Mouse (Mus musculus): ENCODE results near the gene Cep295nl. TPM values are rescaled to one million over a fixed set of nuclear protein-coding genes. Genes with fewer than 3 reads are reported as not detected.
"Not testable (repeated sequence)": the region's sequence is repeated elsewhere in the genome, so short reads cannot be mapped to it uniquely, and the experiment has no call there.

Gene Cep295nl
- polyA plus RNA-seq (2012; rRNA removed) = 0.26 and 0.48 TPM in 2 replicates

DNA sequence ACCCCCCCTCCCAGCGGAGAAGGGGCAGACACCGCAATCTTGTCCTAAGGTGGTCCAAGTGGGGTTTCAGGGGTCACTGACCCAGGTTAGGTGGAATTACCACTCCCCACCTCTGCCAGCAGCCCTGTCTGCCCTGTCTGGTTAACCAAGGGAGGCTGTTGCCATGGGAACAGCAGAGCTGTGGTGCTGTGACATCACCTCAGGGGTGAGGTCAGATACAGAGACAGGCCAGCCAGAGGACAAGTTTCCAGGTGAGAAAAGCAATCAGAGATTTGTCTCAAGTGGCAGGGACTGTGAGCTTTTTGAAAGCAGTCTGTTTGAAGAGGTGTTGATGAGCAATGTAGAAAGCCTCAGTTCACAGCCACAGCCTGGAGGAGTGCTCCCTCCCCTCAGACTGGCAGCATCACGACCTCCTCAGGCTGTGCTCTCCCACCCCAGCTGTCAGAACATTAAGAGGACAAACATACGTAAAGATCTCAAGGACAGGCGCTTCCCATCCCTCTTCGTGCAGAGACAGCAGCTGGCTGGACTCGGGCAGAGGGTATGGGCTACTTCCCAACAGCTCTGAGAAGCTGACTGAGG, at the start of gene Cep295nl:
Gene Cep295nl, minus strand, starts transcription at position 101 of the 582 bp plus-strand sequence.
- Histone ChIP-seq H3K27ac (ENCODE audit: insufficient read depth, low read length) (no peak within 1 kb of the TSS), H3K4me3 (ENCODE audit: insufficient read depth, low read length) (no peak within 1 kb of the TSS), H3K4me1 (ENCODE audit: control insufficient read depth, insufficient read depth, low read length) (peaks cover 21% of the 10 kb centered on the region)
- TF ChIP-seq CTCF (IDR thresholded peaks at IDR 0.05; ENCODE audit: extremely low read depth, insufficient read depth, low read length) = no peak

DNA sequence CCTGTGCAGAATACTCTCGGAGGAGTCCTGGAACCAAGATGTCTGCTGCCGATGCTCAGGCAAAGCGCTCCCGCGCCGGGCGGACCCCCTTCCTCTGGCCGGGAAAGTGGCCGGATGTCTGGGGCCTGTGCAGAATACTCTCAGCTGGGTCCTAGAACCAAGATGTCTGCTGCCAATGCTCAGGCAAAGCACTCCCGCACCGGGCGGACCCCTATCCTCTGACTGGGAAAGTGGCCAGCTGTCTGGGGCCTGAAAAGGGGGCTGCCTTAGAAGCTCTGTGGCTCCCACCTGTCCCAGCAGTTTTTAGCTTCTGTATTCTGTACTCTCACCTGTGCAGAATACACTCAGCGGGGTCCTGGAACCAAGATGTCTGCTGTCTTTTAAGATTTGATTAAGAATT, 45.5 kb upstream of the Cep295nl start:
- H3K4me1 ChIP-seq (ENCODE audit: control insufficient read depth, insufficient read depth, low read length); H3K4me3 ChIP-seq (ENCODE audit: insufficient read depth, low read length); H3K27ac ChIP-seq (ENCODE audit: insufficient read depth, low read length): not testable (repeated sequence)

DNA sequence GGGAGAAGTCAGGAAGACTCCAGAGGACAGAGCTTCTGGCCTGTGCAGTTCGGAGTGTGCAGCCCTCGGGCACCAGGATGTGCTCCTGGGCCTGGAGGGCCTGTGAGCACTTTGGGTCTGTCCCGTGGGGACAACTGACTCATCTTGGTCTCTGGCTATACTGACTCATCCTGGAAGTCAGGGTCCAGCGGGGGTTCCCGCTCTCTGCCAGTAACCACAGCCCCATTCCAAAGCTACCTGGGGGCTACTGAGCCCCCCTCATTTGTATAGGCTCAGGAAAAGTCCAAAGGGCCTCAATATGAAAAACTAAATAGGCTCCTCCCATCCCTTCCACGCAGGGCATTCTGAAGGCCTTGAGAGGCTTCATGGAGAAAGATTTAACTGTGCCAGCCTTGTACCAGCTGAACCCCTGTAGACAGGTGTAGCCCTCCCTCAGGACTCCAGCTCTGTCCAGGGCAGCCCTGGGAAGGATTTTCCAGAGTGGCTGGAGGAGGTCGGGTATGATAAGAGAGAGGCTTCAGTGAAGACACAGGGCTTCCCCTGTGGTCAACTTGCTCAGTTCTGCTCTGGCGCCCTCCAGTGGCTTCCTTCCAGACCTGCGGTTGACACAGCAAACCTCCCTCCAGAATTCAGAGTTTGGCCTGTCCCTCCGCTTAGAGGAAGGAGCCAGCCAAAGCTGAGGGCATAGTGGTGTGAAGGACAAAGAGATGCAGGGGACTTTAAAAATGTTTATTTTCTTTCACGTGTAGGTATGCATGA, 37.1 kb upstream of the Cep295nl start:
- TF ChIP-seq CTCF (IDR thresholded peaks at IDR 0.05; ENCODE audit: extremely low read depth, insufficient read depth, low read length) (peak; percentile 85), POLR2A (IDR thresholded peaks at IDR 0.05; ENCODE audit: extremely low read depth, insufficient read depth, low read length) (no peak)
- no peaks in the 10 kb centered on the region for H3K4me1 ChIP-seq (ENCODE audit: control insufficient read depth, insufficient read depth, low read length)
- no peak overlapping the region for H3K27ac ChIP-seq (ENCODE audit: insufficient read depth, low read length)
- no peak overlapping the region for H3K4me3 ChIP-seq (ENCODE audit: insufficient read depth, low read length)

DNA sequence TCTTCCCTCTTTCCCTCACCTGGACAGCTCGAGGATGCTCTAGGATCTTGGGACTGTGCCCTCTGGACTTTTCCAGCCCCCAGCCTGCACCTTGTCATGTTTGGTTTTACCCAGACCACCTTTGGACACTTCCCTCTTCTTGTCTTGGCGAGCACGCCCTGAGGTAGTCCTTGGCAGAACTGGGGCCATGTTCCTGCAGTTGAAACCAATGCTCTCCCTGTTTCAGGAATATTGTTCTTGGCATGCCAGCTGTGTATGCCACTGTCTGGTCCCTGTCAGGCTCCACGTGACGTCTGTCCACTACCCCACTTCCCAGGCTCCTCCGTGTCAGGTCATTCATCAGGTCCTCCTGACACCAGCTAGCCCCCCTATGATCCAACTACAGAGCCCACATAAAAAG, 36.4 kb upstream of the Cep295nl start:
- Histone ChIP-seq H3K27ac (ENCODE audit: insufficient read depth, low read length) (no peak overlapping the region), H3K4me1 (ENCODE audit: control insufficient read depth, insufficient read depth, low read length) (no peaks in the 10 kb centered on the region), H3K4me3 (ENCODE audit: insufficient read depth, low read length) (no peak overlapping the region)
- no peak for TF ChIP-seq CTCF (IDR thresholded peaks at IDR 0.05; ENCODE audit: extremely low read depth, insufficient read depth, low read length)
- TF ChIP-seq POLR2A (IDR thresholded peaks at IDR 0.05; ENCODE audit: extremely low read depth, insufficient read depth, low read length) = no peak

DNA sequence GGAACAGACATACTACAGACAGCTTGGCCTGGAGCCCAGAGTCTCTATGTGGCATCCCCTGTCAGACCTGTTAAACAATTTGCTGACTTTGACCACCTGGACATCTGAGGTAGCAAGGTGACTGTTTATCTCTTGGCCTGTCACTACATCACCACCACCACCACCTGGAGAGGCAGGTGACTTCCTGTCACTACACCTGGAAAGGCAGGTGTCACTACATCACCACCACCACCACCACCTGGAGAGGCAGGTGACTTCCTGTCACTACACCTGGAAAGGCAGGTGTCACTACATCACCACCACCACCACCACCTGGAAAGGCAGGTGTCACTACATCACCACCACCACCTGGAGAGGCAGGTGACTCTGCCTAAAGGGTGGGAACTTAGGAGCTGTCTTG, 34.0 kb upstream of the Cep295nl start:
- H3K27ac ChIP-seq (ENCODE audit: insufficient read depth, low read length); H3K4me3 ChIP-seq (ENCODE audit: insufficient read depth, low read length); H3K4me1 ChIP-seq (ENCODE audit: control insufficient read depth, insufficient read depth, low read length): not testable (repeated sequence)

DNA sequence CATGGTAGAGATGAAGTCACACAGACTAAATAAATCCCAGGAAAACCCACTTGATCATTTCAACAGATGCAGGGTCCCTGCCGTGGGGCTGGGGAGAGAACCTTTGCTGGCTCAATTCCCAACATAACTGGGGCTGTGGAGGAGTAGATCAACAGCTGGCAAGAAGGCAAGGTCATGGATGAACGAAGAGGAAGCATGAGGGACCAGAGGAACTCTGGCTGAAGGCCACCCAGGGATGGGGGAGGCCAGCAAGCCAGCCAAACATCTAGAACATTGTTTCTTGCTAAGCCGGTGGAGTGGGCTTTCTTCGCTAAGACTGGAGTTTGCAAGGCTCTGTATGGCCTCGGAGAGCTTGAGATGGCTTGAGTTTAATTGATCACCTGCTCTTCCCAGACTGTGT, 33.6 kb upstream of the Cep295nl start:
- no peak overlapping the region for H3K4me3 ChIP-seq (ENCODE audit: insufficient read depth, low read length)
- TF ChIP-seq POLR2A (IDR thresholded peaks at IDR 0.05; ENCODE audit: extremely low read depth, insufficient read depth, low read length) (no peak), CTCF (IDR thresholded peaks at IDR 0.05; ENCODE audit: extremely low read depth, insufficient read depth, low read length) (no peak)
- no peak overlapping the region for H3K27ac ChIP-seq (ENCODE audit: insufficient read depth, low read length)
- no peaks in the 10 kb centered on the region for H3K4me1 ChIP-seq (ENCODE audit: control insufficient read depth, insufficient read depth, low read length)

DNA sequence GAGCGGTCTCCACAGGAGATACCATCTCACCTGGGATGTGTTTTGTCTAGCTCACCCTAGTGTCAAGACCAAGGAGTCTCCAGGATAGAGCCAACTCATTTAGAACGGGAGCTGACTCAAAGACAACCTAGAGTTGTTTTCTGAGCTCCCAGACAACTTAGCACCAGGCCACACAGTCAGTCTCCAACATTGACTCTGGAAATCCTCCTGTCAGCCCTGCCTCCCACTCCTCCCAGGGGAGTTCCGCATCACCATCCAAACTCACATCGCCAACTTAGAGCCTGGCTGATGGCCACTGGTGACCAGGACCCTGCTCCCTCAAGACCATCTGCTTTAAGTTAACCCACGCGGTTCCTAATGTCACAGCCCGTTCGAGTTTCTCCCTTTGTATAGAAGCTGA, 33.2 kb upstream of the Cep295nl start:
- Histone ChIP-seq H3K27ac (ENCODE audit: insufficient read depth, low read length) (no peak overlapping the region), H3K4me1 (ENCODE audit: control insufficient read depth, insufficient read depth, low read length) (no peaks in the 10 kb centered on the region), H3K4me3 (ENCODE audit: insufficient read depth, low read length) (no peak overlapping the region)
- TF ChIP-seq POLR2A (IDR thresholded peaks at IDR 0.05; ENCODE audit: extremely low read depth, insufficient read depth, low read length) = no peak
- TF ChIP-seq CTCF (IDR thresholded peaks at IDR 0.05; ENCODE audit: extremely low read depth, insufficient read depth, low read length) = no peak

DNA sequence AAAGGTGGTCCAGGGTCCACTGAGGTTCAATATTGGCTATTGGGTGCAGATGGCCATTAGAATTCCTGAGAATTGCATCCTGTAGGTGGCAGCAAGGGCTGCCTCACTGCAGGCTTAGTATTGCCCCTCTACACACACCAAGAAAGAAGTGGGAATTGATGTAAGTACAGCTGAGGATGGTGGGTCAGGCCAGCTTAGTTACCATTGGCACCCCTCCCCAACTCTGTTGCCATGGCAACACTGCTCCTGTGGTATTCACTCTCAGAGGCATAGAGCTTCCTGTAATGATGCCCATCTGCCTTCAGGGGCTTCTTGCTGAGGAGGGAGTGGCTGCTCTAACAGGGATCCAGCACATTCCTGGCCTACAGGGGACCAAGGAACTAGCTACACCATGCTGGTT, 32.7 kb upstream of the Cep295nl start:
- Histone ChIP-seq H3K4me3 (ENCODE audit: insufficient read depth, low read length) (no peak overlapping the region), H3K4me1 (ENCODE audit: control insufficient read depth, insufficient read depth, low read length) (no peaks in the 10 kb centered on the region), H3K27ac (ENCODE audit: insufficient read depth, low read length) (no peak overlapping the region)
- TF ChIP-seq POLR2A (IDR thresholded peaks at IDR 0.05; ENCODE audit: extremely low read depth, insufficient read depth, low read length) (no peak), CTCF (IDR thresholded peaks at IDR 0.05; ENCODE audit: extremely low read depth, insufficient read depth, low read length) (0 out of 2 replicates have a peak, but pooled peaks have one; percentile 25)

DNA sequence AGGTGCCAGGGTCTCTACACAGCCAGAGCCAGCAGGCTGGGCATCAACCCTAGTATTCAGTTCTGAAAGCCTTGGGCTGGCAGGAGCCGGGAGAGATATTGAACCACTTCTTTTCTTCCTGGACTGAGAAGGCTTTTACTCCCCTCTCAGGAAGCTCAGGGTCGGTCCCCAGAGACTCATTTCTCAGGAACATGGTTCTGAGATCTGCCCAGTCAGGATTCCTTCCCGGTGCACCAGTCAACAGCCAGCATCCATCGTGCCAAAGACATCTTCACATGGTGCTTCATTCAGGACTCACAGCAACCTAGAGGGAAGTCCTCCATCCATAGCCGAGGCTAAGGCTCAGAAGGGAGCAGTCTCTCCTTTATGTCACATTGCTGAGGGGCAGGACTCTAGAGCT, 32.2 kb upstream of the Cep295nl start:
- no peaks in the 10 kb centered on the region for H3K4me1 ChIP-seq (ENCODE audit: control insufficient read depth, insufficient read depth, low read length)
- H3K27ac ChIP-seq (ENCODE audit: insufficient read depth, low read length) = no peak overlapping the region
- no peak for TF ChIP-seq CTCF (IDR thresholded peaks at IDR 0.05; ENCODE audit: extremely low read depth, insufficient read depth, low read length)
- no peak for TF ChIP-seq POLR2A (IDR thresholded peaks at IDR 0.05; ENCODE audit: extremely low read depth, insufficient read depth, low read length)
- no peak overlapping the region for H3K4me3 ChIP-seq (ENCODE audit: insufficient read depth, low read length)

DNA sequence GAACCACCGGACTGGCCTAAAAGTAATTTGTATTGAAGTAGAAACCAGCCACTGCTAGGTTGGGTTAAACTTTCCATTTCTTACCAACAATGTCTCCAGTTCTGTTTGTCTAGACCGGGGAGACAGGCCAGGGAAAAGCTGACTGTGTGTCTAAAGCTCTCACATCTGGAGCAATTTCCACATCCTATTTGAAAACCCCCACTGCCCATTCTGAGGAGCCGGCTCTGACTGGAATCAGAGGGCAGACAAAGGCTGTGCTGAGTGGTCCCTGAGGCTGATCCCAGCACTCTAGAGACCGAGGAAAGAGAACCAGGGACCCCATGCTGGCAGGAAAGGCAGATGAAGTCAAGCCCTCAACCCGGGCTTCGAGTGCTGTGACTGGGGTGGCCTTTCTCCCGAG, 30.3 kb upstream of the Cep295nl start:
- no peak overlapping the region for H3K4me3 ChIP-seq (ENCODE audit: insufficient read depth, low read length)
- H3K4me1 ChIP-seq (ENCODE audit: control insufficient read depth, insufficient read depth, low read length) = no peaks in the 10 kb centered on the region
- no peak overlapping the region for H3K27ac ChIP-seq (ENCODE audit: insufficient read depth, low read length)
- TF ChIP-seq POLR2A (IDR thresholded peaks at IDR 0.05; ENCODE audit: extremely low read depth, insufficient read depth, low read length) (no peak), CTCF (IDR thresholded peaks at IDR 0.05; ENCODE audit: extremely low read depth, insufficient read depth, low read length) (no peak)
